Mouse (Mus musculus) cerebellum, adult 11 months (tissue): Measurements from ENCODE around the gene Nrl.

ENCODE experiments used
- DNase-seq: peaks from one replicate; pipeline ENCODE4 v3.0.0; 2022

Gene Nrl

DNA sequence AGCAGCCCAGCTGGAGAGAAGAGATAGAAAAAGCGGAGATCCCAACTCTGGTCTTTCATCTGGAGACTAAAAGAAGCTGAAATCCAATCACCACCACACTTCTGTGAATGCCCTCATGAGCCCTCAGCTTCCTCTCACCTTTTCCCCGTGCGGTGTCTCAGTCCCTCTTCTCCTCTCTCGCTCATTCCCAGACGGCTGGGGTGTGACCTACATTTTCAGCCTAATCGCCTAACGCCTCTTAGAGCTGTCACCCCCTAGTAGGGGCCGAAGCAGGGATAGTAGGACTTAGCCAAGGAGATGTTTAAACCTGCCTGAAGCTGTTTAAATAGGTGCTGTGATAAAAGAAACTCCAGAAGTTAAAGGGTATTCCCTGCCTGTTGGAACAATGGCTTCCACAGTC, at the start of gene Nrl:
Gene Nrl, minus strand, starts transcription at position 197 of the 400 bp plus-strand sequence.
- DNase-seq = no peak

- no peak for DNase-seq
Observed at GRCm38 (mm10) chr14:55571760-55572159, 47.0 kb upstream of the Nrl start.

- DNase-seq = no peak
Observed at GRCm38 (mm10) chr14:55570588-55570987, 45.8 kb upstream of the Nrl start.

DNA sequence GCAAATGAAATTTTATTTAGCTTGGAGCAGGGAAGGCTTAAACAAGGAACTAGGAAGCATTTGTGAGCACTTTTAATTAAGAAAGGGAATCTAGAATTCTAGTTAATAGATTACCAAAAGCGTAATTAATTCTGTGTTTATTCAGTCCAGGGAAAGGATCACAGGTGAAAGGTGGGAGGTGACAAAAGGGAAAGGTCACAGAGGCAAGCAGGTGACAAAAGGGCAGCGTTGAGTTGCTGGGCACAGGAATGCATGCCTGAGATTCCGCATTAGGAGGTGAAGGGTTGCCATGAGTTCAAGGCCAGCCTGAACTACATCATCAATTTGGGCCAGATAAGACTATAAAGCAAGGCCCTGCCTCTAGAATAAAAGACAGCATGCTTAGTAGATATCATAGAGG, 42.7 kb upstream of the Nrl start:
- DNase-seq = no peak

GRCm38 (mm10) chr14:55565748-55566147, 41.0 kb upstream of the Nrl start:
- no peak for DNase-seq

DNA sequence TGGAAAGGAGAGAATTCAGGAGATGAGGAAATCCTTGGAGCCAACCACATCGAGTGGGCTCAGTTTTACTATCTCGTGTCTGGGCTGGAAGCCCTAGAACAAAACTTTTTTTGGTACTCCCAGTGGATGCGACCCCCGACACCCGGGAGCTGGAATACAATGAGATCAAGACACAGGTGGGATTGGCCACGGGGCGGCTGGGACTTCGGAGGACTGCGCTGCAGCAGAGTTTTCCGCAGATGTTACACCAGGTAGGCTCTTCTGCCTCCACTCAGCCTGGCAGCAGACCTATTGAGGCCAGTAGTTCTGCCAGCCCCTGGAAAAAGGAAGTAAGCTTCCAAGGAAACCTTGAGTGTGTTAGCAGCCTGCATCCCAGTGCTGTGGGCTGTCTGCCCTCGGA, 38.5 kb upstream of the Nrl start:
- DNase-seq = no peak

GRCm38 (mm10) chr14:55561860-55562259, 37.1 kb upstream of the Nrl start:
- DNase-seq = no peak

GRCm38 (mm10) chr14:55560202-55561073, 35.7 kb upstream of the Nrl start, which contains the start of gene A730061H03Rik:
Gene A730061H03Rik, minus strand, starts transcription at chr14:55560406.
- peak; percentile 98 for DNase-seq

DNA sequence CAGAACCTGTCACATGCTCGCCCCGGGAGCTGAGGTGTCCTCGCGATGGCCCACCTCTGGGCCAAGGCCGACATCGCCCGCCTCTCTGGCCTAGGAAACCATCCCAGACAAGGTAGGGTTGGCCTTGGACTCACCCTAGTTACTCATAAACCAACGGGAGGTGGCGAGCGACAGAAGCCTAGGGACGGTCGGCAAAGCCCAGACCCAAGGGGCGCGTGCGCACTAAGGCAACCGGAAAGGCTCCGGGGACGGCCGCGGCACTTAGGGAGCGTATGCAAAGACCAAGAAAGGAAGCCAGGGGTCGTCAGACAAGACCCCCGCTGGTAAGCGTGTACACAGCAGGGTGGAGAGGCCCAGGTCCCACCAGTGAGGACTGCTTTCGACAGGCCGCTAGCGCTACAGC, 35.0 kb upstream of the Nrl start, which contains the start of gene Dcaf11:
Gene Dcaf11, plus strand, starts transcription at position 208 of the 403 bp plus-strand sequence.
- peak; percentile 91 for DNase-seq

DNA sequence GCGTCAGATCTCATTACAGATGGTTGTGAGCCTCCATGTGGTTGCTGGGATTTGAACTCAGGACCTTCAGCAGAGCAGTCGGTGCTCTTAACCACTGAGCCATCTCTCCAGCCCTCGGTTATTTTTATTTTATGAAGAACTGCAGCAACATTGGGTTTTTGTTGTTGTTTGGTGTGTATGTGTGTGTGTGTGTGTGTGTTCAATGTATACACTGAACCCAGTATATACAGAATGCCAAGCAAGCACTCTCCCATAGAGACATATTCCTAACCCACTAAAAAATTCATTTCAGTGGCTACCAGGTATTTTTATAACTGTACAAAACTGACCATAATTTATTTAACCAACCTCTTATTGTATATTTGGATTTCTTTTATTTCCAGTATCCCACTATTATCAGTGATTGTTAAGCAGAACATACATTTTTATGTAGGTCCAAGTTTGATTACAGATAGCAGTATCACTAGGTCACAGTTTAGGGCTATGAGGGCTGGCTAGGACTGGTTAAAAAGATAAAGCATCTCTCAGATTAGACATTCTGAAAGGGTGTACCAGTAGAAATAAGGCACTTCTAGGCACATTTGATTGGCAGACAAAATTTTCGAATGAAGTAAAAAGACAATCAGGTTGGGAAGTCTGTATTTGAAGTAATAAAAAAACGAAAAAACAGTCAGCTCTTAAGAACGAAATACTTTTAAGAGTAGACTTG, 34.1 kb upstream of the Nrl start:
- DNase-seq = no peak

- DNase-seq = no peak
Observed at GRCm38 (mm10) chr14:55557587-55557986, 32.8 kb upstream of the Nrl start.

DNA sequence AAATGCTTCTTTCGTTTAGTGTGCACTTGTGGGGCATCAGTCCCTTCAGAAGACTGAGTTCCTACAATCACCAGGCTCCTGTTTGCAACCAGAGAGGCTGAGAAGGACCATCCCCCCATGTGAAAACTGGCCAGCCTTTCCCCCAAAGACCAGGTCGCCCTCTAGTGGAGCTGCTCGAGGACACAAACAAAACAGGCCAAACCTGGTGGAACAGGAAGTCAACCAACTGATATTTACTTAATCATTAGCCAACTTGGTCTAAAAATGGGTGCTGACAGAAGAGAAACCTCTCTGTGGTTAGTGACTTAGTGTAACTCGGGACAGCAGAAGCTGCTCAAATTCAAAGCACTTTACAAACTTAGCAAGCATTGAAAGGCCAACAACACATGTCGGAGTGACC, 32.2 kb upstream of the Nrl start:
- DNase-seq = peak; percentile 69

- DNase-seq = no peak
Observed at GRCm38 (mm10) chr14:55555788-55556187, 31.0 kb upstream of the Nrl start.

DNA sequence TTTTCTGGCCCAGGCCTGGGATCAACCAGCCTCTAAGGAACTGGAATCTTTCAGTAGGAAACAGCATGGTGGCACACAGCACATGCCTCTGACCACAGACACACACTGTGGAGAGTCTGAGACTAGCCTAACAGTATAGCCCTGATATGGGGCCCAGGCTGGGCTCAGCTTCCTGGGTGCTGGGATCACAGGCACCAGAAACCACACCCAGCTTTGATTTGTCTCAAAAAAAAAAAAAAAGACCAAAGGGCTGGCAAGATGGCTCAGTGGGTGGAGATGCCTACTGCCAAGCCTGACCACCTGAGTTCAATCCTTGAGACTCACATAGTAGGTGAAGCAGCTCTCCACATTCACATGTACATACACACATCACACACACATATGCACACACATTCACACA, 29.9 kb upstream of the Nrl start:
- DNase-seq = no peak

GRCm38 (mm10) chr14:55551794-55552193, 27.0 kb upstream of the Nrl start:
- no peak for DNase-seq

DNA sequence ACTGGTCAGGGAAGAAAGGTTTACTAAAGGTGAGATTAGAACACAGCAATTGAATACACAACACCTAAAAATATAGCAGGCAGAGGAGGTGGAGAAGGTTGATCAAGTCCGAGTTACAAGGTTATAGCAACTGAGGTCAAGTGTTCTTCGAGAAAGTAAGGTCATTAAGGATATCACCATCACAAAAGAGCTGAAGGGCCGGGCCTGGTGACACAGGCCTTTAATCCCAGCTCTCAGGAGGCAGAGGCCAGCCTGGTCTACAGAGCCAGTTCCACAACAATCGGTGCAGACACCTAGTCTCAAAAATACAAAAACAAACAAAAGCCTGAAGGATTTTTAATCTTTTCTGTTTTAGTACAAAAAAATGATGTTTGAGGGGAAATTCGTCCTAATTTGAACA, 26.6 kb upstream of the Nrl start:
- DNase-seq = no peak

- no peak for DNase-seq
Observed at GRCm38 (mm10) chr14:55550191-55550590, 25.4 kb upstream of the Nrl start.

DNA sequence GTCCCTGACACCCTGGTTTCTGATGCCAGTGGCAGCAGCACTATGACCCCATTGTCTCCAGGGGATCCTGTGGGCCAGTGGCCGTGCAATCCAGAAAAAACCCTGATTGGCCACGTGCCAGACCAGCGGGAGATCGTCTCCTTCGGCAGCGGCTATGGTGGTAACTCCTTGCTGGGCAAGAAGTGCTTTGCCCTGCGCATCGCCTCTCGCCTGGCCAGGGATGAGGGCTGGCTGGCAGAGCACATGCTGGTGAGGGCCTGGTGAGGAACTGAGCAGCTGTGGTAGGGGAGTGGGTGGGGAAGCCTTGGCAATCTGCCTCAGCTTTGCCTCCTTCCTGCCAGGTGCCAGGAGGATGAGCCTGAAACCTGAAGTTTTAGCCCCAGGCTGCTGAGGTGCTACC, 19.6 kb upstream of the Nrl start:
- DNase-seq = no peak

DNA sequence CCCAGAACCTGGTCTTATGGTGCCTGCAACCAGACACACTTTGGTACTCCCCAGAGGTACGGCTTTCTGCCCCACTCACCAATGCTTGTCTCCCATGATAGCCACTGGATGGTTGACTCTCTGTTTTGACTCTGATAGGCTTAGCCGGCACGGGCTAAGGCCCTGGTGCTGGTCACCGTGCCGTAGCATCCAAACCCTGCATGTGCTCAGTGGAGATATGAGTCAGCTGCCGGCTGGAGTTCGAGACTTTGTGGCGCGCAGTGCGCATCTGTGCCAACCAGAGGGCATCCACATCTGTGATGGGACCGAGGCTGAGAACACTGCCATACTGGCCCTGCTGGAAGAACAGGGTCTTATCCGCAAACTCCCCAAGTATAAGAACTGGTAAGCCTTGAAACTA, 17.5 kb upstream of the Nrl start:
- DNase-seq = no peak

GRCm38 (mm10) chr14:55540787-55541321, 16.1 kb upstream of the Nrl start:
- DNase-seq = peak; percentile 79

DNA sequence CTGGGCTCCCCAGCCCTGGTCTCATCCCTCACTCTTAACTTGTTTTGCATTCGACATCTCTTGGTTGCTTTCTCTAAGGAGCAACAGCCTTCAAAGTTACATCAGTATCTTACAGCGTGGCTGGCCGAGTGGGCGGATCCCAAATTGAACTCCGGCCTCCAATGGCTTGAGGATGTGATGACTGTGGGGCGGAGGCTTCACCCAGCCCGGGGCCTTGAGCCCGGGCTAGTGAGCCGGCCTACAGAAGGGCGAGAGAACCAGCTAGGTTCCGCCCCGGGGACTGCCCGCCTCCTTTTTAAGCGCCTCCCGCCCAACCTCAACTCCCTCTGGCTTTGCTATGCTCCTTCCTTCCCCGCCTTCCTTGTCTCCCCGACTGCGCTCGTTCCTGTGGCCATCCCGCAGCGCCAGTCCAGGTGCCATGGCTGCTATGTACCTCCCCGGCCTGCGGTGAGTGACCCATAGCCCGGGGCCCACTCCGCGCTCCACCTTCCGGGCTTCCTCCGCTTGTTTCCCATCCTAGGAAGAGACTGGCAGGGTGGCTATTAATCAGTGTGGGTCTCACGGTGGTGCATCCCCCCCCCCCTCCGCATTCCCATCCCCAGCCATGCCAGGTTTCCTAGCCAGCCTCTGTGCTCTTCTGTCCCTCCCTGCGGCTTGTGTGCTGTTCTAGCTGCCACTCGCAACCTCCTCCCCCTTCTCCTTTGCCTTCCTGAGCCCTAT, 15.4 kb upstream of the Nrl start, which contains the start of gene Pck2:
Gene Pck2, plus strand, starts transcription at position 200 of the 720 bp plus-strand sequence.
- peak; percentile 81 for DNase-seq

- DNase-seq = no peak
Observed at GRCm38 (mm10) chr14:55536116-55536745, 11.4 kb upstream of the Nrl start.

DNA sequence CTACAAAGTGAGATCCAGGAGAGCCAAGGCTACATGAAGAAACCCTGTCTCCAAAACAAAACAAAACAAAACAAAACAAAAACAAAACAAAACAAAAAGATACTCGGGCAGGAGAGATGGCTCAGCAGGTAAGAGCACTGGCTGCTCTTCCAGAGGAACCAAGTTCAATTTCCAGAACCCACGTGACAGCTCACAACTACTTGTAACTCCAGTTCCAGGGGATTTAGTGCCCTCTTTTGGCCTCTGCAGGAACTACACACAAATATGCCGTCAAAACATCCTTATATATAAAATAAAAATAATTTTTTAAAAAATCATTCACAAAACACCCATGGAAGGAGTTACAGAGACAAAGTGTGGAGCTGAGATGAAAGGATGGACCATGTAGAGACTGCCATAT, 3.2 kb upstream of the Nrl start:
- no peak for DNase-seq
